Mouse (Mus musculus) 3134 (cell line): ENCODE measurements around the gene Pdzph1.

Source experiments
- DNase-seq: peaks from one replicate; pipeline ENCODE4 v3.0.0-alpha.2; 2011; ENCODE audit warnings: low spot score; ENCODE audit not compliant: insufficient read length; ENCODE audit errors: extremely low read depth

Pdzph1 gene

DNA sequence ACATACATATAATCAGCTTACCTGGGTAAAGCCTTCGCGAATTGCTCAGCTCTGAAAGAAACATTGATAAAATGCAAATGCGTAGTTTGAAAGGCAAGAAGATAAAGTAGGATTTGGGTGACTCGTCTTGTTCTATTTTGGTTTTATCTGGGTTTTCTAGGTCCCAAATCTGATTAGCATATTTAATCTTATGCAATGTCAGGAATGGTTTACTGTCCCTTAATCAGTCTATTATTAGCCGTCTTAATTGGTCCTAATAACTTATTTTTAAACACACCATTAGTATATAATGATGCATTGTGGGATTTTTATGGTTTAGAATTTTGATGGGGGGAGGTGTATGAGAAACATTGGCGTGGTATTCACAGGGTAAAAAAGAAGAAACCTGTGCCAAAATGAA, at the start of gene Pdzph1:
Pdzph1 (minus strand) TSS at position 101 of the 400 bp plus-strand sequence.
- no peak for DNase-seq

DNA sequence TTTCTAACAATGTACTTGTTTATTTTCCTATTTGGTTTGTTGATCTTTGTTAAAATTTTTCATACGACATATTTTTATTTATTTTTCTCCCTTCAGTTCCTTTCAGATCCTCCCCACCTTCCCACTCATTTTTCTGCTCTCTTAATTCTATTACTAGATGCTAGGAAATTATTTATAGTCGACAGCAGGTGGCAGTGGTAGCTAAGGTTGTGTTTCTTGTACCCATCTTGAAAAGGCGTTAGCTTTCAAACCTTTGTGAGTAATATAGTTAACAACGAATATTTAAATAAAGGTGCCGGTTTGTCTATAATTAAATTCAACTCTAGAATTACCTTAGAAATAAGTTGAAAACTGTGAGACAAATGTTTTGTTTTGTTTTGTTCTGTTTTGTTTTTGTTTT, 48.6 kb upstream of the Pdzph1 start:
- DNase-seq, result peak; percentile 38

DNA sequence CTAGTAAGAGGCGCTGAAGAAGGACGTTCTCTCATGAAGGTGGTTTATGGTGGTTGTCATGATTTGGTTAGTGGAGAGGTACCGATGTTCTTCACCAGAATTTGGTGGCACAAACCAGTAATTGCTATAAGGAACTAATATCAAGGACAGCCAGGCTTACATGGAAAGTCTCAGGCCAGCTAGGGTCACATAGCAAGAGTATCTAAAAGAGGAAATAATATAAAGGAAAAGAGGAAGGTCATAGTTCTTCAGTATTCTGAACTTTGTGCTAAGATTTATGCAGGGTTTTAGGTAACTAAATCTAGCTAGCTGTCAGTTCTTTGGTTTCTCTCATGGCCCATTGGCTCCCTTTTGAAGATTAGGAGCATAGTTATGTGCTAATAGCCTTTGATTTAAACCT, 42.3 kb upstream of the Pdzph1 start:
- no peak for DNase-seq

DNA sequence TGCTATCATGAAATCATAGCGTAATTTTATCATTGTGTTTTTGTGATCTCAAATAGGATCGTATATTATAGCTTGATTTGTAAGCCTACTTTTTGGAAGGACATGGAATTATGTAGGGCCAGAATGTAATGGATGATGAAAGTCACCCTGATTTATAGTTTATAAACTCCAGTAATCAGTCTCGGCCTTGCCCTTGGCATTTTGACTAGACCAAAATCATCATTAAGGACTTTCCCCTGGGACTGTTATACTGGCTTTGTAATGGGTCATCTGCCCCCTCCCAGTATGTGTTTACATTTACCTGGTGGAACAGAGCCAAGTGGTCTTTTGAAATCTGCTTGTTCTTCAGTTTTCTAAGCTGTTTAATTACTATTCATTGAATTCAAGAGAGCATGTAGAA, 35.2 kb upstream of the Pdzph1 start:
- DNase-seq, result no peak

DNA sequence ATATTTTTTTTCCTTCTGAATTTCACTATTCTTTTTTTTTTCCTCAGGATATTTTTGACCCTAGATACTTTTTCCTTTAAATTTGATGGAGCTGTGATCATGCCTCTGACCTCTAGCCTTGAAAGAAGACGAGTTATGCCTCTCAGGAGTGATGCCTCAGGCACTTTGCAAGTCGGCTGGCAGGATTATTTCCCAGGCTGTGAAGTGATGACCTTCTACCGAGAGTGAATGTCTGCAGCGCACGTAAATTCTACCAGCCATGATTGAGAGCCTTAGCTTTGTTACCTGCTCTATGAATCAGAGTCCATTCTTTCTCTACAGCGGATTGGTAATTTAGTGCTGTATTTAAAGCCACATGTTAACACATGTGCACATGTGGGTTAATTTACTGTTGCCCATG, 33.3 kb upstream of the Pdzph1 start:
- no peak for DNase-seq

DNA sequence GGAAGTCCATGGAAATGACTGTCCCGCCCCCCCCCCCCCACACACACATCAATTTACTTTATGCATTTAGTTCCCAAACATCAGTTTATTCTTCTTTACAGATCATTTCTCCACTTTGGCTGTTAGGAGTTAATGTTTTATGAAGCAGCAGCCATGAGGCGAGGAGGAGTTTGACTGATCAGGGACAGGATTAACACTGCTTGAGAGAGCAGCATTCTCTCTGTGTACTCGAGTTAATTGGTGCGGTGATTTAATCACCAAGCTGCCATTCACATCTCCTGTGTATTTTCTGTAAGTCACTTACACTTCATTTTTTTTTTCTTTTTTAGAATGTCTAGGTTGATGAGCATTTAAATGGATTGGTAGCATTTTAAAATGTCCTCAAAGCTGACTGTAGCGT, 32.8 kb upstream of the Pdzph1 start:
- no peak for DNase-seq

DNA sequence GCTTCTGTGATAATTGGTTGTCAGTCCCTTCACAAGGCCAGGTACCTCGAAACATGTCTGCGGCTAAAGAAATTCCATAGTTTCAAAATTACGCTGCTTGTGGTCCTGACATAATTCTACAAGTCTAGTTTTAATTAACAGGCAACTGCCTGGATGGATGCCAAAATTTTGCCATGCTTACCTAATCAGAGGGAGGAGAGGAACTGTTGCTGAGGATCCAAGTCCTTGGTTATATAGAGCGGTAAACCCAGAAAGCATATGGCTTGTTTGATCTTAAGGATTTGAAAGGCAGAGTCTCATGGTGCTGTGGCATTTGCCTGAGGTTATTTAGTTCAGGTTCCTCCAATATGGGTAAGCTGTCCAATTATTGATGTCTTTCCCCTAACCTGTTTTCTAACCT, 27.5 kb upstream of the Pdzph1 start:
- no peak for DNase-seq

DNA sequence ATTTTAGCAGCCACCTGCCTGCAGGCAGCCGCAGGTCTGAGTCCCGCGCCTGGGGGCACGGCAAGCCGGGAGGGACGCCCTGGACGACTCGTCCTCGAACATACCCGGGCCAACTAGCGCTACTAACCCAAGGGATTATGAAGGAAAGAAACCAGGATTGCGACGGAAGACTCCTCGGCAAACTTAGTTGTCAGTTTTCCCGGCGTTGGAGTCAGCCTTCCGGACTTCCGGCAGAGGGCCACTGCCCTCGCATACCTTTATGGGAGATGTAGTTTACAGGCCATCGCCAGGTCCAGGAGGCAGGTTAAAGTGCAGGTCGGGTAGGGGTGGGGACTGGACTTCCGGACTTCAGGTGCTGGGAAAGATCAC, 21.9 kb upstream of the Pdzph1 start, which contains the start of gene Nudt12:
Nudt12 (minus strand) TSS at position 282 of the 369 bp plus-strand sequence.
- DNase-seq, result peak; percentile 57

DNA sequence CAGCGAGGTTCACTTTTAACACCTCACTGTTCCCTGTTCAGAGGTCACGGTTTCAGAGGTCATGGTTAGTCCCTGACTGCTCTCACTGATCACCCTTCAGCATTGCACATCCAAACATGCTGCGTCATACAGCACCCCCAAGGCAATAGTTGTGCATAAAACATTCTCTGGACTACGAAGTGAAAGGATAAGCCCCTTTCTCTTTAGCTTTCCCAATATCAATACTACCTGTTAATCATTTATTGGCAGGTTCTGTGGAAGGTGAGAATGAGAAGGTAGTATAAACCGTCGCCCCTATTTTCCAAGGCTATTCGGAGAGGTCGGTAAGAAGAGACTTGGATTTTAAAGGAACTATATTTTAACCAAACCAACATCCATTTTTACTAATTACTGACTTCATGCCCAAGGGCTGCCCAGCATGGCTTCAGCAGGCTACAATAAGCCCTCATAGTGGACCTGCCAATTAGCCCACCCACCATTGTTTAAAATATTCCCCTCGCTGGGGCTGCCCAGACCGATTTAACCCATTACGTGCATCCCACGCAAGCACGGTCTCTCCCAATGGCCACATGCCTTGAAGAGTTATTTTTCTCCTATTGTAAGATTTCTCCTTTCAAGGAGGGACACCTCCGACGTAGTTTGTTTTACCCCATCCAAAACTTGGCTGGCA, 21.4 kb upstream of the Pdzph1 start:
- DNase-seq, result no peak

DNA sequence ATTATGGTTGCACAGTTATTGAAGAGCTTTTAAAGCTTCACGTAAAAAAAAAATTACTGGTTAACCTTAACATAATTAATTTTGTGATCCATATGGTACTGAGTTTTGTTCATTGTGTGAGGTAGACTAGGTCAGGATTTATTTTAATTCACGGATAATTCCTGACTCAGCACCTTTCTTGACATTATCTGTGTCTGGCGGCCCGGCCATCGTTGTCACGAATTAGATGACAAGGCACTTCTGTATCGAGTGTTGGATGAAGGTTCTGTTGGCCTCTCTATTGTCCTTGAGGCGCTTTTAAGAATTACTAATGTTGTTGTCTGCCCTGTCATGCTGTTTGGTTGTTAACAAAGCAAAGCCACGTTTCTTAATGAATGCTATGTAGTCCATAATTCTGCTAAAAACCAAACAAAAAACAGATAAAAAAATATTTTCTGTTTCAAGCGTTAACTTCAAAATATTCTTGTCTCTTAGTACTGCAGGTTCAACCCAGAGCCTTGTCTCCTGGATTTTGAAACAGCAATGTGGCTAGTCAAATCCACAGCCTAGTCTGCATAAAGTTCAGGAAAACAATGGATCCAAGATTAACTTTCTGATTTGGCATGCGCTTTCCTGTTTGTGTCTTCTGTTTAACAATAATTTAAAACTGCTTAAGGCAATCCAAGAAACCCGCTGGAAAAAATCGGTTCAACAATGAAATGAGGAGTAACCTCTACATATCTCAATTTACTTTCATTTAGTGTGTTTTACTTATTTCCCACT, 20.6 kb upstream of the Pdzph1 start:
- DNase-seq, result no peak

DNA sequence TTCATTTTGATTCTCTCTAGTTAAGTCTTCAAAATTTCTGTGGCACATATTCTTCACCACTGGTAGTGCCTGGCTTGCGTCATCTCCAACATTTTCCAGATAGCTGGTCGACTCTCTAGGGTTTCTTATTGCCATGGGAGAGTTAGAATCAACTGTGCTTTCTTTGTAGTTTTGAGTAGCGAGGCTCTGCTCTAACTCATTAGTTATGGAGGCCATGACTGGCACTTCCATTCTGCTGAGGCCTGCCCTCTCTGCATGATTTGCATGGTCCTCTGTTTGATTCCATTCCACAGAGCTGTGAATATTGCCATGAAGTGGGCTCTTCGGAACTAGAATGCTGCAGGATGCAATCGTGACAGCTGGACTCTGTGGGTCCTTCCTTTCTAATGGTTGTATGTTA, 17.9 kb downstream of the Pdzph1 start:
- DNase-seq, result no peak

DNA sequence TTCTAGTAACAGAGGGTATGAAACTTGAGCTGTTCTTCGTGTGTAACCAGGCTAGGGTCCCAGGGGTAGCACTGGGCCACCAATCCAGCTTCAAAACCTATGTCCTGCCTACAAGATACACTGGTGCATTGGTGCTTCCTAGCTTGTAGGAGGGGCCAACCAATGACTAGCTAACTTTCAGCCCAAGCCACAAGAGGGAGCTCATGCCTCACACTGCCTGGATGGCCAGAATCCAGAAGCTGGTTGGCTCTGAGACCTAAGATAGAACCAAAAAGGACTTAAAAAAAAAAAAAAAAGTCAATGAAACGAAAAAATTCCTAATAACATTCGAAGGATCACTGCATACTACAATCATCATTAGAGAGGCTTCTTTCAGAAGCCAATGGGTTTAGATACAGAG, 31.3 kb downstream of the Pdzph1 start:
- DNase-seq, result peak; percentile 30

DNA sequence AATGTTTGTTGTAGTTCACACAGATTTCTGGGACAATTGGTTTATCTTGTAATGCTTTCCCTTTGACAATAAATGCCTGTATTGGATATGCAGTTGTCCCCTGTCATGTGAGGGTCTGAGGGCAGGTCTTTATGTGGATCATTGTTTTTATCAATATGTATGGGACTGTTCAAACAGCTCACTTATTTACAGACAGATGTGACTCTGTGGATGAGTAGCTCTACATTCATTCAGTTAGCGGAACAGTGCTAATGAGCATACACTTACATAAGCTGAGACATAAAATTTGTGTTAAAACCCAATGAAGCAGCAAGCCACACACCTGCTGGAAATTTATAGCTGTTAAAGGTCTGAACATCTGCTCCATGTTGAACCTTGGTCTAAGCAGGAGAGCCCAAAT, 34.1 kb downstream of the Pdzph1 start:
- no peak for DNase-seq

DNA sequence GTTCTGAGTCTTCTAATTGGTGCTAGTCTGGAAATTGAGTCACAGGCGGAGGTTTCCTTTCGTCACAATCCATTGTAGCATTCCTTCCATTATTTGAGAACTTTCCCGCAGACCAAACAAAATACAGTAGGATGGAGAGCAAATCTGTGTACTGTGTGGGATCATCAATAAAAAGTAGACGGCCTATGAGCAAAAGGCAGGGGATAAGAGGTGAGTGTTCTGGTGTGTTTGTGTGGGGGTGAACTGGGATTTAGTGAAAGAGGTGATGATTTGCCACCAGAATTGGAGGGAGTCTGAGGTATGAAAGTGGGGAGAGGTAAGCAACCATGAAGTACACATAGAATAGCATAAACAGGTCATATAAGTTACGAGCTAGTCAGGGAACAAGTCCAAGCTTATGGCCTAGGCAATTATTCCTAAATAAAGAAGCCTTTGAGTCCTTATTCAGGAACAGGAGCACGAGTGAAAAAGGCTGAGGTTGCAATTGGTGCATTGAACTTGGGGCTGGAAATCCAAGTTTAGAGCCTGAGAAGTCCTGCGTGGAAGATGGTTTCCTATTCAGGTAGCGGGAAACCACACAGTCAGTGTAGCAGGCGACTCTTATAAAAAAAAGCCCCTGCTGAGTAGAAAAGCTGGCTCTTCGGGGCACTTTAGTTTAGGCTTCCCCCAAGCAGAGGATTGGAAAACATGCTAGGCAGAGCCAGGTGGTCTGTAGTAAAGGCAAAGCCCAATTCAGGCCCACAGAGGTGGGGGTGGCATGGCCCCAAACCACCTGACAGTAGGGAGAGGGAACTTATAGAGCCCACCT, 48.0 kb downstream of the Pdzph1 start:
- no peak for DNase-seq

DNA sequence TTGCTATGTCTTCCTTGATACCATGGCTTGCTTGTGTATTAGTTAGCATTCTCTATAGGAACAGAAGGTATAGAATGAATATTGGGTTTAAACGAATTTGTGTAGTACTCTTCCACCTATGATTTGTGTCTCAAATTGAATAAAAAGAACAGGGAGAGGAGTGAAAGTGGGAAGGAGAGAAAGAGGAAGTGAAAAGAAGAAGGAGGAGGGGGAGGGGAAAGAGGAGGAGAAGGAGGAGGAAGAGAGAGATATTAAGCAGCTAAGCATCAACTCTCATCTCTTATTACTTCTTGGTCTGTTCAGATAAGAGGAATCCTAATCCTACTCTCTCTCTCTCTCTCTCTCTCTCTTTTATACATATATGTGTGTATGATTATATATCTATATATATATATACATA, 52.6 kb downstream of the Pdzph1 start:
- DNase-seq, result no peak

DNA sequence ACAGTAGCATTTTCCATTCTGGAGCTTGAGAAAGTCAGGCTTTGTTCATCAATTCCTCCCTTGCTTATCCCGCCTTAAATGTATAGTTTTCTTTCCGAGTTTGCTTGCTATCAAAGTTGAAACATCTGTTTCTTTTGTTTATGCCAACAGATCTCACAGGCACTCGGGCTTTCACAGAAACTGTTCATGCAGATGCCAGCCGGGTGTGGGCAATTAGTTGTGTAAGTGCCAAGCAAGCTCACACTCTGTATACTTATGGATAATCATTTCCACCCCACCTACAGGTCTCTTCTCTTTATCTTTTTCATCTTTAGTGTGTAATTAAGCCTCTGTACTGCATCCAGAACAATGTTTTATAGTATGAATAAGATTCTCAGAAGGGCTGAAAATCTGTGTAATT, 53.6 kb downstream of the Pdzph1 start:
- DNase-seq, result no peak

DNA sequence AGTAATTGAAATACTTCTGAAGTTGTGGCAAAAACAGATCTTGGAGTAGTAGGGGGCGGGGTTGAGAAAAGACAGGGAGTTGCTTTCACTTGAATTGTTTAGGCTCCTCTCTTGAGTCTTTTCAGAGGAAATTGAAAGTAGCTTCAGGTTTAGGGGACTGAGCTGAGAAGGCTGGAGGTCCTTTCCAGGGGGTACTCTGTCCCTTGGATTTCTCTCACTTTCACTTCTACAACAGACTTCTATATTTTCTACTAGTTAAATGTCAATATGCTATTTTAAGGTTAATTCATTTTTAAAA, 58.2 kb downstream of the Pdzph1 start:
- no peak for DNase-seq

DNA sequence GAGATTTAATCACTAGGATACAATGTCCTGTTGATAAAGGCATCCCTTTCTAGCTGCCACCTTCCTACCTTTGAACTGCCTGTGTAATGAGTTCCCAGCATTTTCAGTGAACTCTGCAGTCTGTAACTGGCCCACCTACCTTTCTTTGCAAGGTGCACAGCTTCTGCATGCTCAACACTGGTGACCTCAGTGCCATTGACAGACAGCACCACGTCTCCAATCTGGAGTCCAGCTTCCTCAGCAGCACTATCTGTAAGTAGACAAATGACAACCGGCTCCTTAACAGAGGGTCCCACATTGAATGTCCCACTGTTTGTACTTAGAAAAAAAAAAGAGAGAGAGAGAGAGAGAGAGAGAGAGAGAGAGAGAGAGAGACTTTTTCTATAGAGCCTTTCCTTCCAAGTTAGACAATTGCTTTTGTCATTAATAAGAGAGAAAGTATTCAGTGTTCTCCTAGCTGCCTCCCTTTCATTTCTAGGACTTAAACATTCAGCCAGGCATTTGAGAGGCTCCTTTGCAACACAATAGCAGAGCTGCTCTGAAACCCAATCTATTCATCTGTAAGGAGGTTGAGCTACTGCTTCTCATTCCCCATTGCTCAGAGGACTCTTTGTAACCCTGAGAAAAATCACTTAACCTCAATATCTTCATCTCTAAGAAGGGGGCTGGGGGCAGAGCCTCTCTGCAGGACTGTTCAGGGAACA, 58.7 kb downstream of the Pdzph1 start:
- no peak for DNase-seq

DNA sequence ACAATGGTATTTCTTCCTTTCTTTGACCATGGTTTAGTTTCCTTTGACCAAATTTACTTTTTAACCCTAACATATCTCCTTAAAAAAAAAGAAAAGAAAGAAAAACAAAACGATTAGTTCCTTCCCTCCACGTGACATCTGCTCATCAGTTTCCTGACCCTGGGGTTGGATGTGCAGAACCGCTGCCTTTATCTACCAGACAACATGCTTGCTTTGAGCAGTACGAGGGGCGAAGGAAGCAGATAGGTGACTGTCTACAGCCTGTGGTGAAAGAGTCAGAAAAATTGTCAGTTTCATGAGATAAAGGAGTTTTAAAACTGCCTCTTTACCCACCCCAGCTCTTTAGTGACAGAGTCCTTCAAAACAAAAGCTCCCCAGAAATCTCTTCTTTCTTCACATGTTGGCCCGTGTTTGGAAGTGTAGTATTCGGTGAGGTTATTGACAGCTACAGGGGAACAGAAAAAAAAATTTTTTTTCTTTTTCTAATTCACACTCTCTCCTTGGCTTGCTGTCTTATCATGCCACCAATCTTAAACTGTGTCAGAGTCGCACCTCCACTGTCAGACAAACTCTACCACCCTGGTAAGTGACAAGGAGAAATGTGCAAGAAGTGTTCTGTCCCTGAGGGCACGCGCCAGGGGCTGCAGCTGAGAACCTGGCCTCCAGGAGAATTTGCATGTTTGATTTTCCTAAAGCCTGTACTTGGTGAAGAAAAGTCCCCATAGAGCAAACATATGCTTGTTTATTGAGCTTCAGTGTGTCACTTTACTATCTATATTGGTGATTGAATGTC, 66.2 kb downstream of the Pdzph1 start:
- DNase-seq, result no peak

DNA sequence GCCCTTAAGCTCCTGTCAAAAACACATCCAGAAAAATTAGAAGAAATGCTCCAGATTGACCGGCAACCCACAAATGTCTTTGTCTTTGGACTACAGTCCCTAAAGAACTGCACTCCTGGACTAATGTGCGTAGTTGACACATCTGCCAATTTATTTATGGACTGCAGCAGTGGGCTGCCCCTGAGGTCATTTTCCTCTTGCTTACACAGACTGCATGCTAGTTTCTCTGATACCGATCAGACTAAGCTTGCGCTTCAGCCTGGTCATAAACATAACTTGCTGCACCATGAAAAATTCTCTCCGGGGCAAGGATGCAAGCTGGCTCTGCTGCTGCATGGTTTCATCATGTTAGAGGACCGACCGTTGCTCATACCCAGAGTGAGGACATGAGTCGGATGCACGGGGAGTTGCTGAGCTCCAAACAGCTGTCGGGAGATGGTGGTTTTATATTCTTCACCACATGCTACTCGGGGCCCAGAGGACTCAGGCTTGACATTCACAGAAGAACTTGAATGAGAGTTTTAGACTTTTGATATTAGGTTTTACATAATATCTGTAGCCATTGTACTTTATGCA, 67.2 kb downstream of the Pdzph1 start:
- no peak for DNase-seq
